Mouse (Mus musculus) bone marrow macrophage, adult 2 months (primary cell): ENCODE measurements at regions not wholly inside any gene's neighbourhood (a gene's known extent, or its start where the extent isn't known, plus 50 kb on each side); places are given as distances from the start of the nearest gene placed in this dataset.

Experiments
- H3K27ac ChIP-seq: 2 replicates; pipeline ENCODE4 v1.5.1; 2012; ENCODE audit warnings: low read depth, low read length; ENCODE audit not compliant: insufficient read depth
- H3K4me1 ChIP-seq: 2 replicates; pipeline ENCODE4 v1.6.1; 2012; ENCODE audit warnings: low read length; ENCODE audit not compliant: control insufficient read depth, insufficient read depth
- H3K4me3 ChIP-seq: 2 replicates; pipeline ENCODE4 v1.5.1; 2012; ENCODE audit warnings: mild to moderate bottlenecking, low read length, moderate library complexity; ENCODE audit not compliant: insufficient read depth
- CTCF ChIP-seq: IDR thresholded peaks from 2 replicates; pipeline ENCODE4 v1.5.1; 2012; ENCODE audit warnings: low read depth, mild to moderate bottlenecking, low read length, moderate library complexity
- POLR2A ChIP-seq: IDR thresholded peaks from 2 replicates; pipeline ENCODE4 v1.6.1; 2012; ENCODE audit warnings: mild to moderate bottlenecking, low read depth, low read length, borderline replicate concordance

DNA sequence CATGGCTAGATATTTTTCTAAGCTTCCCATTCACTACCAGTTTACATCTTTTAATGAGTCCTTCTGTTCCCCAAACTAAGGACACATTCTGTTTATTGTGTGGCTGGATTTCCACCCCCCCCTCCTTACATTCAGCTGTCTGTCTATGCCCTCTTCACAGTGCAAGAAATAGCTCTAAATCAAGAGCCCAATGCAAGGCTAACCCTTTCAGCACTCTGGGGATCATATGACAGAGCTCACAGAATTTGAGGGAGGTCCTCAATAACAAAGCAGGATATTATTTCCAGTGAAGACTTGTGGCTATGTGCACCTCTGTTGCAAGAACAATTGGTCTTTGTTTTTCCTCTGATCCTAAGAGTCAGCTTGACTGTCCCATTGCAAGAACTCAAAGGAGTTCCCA is 874.1 kb upstream of the Gje1 start:
- TF ChIP-seq CTCF (no peak), POLR2A (no peak)
- H3K4me3 ChIP-seq = no peak overlapping the region
- no peak overlapping the region for H3K27ac ChIP-seq
- no peaks in the 10 kb centered on the region for H3K4me1 ChIP-seq

DNA sequence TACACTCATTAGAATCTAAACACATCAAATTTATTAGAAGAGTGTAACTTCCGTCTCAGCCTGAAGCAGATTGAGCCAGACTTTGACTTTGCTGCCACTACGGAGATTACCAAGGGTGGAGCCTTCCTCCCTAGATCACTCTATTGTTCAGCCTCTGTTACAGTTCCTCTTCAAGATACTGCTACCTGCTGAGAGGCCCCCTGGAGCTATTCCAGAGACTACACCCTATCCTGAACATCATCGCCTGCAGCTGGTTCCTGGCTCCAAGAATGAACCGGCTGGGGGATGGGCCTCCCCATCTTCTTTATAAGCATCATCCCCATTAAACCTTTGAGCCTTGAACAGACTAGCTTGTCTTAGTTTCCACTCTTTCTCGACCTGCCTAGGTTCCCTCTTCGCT is 868.1 kb upstream of the Gje1 start:
- TF ChIP-seq CTCF = no peak
- no peak for TF ChIP-seq POLR2A
- Histone ChIP-seq H3K27ac (no peak overlapping the region), H3K4me3 (no peak overlapping the region), H3K4me1 (no peaks in the 10 kb centered on the region)

DNA sequence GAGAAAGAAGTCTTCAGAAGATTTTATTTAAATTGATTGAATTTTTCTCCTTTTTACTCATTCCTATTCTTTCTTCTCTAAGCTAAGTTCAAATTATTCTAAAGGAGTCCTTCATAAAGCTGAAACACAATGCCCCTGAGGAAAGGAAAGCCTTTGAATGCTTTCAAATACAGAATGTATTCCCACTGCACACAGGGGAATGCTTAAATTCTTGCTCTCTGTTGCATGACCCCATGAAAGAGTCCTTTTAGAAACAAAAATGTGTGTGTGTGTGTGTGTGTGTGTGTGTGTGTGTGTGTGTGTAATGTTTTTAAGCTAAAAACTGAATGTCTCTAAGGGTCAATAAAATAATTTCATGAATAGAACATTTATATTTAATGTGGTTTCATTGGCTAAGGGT is 846.1 kb upstream of the Gje1 start:
- H3K27ac ChIP-seq = no peak overlapping the region
- TF ChIP-seq CTCF = no peak
- no peak for TF ChIP-seq POLR2A
- no peak overlapping the region for H3K4me3 ChIP-seq
- no peaks in the 10 kb centered on the region for H3K4me1 ChIP-seq

DNA sequence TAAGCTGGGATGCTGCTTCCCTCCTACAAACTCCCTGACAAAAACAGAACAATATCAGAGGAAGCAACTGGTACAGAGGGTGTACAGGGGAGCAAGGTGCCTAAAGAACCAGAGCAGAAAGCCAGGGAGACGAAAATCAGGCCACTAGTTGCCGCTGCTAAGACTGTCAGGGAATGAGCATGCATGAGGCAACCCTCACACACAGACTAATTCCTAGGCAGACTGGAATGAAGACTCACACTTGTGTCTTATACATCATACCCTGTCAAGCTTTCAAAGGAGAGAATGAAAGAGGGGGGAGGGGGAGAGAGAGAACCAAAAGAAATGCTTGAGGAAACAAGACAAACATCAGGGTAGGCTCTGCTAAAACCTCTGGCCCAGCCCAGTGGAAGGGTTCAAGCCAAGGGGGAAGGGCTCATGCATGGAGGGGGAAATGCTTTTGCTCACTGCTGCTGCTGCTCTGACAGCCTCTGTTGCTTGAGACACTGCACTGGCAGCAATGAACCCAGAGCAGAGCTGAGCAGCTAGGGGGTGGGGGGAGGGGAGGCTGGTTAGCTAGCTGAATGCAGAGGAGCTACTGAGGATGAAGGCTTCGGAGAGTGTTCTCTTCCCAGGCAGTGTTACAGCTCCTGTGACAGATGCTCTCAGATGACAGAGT is 835.5 kb upstream of the Gje1 start:
- no peak overlapping the region for H3K27ac ChIP-seq
- H3K4me1 ChIP-seq = no peaks in the 10 kb centered on the region
- TF ChIP-seq POLR2A (no peak), CTCF (no peak)
- no peak overlapping the region for H3K4me3 ChIP-seq

DNA sequence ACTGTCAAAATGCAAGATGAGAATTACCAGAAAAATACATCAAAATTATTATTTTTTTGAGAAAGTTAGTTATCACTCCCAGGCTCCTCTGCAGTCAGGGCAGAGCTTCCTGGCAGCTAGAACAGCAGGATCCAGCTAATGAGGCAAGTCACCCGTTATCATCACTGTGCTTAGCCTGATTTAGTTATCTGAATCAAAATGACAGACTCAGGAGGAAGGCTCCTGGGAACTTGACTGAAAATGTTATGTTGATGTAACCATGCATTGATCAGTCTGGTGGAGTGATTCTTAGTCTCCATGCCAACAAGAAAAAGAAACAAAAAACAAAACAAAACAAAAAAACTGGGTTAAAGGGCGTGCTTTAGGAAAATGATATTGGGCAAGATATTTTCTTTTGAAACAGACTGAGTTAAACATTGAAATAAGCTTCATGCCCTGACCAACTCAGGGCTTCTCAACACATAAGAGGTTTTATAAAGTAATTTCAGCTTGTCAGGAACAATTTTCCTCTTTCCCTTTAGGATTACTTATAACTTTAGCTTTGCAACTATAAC is 823.9 kb upstream of the Gje1 start:
- TF ChIP-seq POLR2A (no peak), CTCF (no peak)
- Histone ChIP-seq H3K4me3 (no peak overlapping the region), H3K27ac (no peak overlapping the region), H3K4me1 (no peaks in the 10 kb centered on the region)

DNA sequence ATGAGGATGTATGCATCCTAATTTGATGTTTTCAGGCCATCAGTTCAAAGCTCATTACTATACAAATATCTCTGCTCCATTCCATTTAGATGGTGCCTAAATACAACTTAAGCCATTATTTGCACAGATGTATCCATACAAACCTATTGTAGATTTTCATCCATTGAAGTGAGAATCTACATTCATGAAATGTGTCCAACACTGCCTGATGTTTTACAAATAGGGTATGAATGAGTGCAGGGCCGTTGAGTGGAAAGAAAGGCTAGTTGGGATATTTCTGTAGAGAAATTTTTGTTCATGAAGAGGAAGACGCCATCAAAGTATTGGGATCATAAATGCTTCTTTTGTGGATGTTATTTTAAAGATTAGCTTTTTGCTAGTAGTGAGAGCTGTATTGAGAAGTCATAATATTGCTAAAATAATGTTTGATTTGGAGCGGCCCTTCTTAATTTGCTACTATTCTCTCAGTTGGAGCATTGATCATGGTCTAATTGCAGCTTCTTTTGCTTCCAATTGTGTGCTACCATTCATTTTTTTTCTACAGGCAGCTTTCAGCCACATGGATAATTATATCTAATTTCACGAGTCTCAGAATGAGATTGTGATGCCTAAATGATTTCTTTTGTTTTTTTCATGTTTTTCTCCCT is 822.9 kb upstream of the Gje1 start:
- no peak for TF ChIP-seq POLR2A
- TF ChIP-seq CTCF = no peak
- no peak overlapping the region for H3K4me3 ChIP-seq
- no peaks in the 10 kb centered on the region for H3K4me1 ChIP-seq
- H3K27ac ChIP-seq = no peak overlapping the region

DNA sequence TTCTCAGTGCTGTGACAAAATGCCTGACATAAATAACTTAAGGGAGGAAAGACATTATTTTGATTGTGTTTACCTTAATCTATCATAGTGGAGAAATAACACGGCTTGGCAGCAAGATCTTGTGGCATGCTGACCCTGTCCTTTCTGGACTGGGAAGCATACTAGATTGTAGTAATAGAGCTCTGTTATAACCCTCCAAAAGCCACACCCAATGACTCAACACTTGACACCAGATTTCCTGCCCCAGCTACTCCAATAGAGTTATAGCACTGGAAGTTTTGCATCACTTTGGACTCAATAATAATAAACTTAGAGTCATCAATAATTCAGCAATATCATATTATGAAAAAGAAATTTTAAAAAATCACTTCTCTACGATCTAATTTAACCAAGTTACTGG is 818.0 kb upstream of the Gje1 start:
- TF ChIP-seq CTCF = no peak
- TF ChIP-seq POLR2A = no peak
- H3K27ac ChIP-seq = no peak overlapping the region
- no peaks in the 10 kb centered on the region for H3K4me1 ChIP-seq
- H3K4me3 ChIP-seq = no peak overlapping the region

DNA sequence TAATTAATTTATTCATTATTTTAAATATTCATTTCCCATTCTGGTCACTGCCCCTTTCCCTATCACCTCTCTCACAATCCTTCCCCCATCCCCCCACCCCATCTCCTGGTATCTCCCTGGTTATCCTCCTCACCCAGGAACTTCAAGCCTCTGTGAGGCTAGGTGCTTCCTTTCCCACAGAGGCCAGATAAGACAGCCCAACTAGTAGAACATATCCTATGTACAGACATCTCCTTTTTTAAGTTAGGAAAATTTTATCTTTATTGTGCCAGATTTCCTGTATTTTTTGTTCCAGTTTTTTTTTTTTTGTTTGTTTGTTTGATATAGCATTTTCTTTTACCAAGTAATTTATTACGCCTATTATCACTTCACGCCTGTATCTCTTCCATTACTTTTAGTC is 769.4 kb upstream of the Gje1 start:
- TF ChIP-seq CTCF (no peak), POLR2A (no peak)
- Histone ChIP-seq H3K4me3 (no peak overlapping the region), H3K27ac (no peak overlapping the region), H3K4me1 (no peaks in the 10 kb centered on the region)

DNA sequence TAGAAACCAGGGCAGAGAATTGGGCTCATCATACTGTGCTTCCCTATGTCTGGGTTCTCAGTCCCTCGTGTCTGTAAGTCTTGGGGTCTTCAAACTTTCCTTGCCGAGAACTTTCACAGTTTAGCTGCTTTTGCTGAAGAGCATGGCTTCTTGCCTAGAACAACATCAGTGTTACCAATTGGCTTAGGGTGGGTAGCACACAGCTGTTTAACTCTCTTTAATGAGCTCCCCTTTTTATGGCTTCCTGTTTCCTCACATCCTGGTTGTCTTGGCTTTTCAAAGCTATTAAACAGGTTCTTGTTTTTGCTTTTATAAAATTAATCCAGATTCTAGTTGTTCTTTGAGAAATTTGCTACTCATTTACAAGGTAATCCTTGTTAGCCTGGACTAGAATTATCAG is 725.3 kb upstream of the Gje1 start:
- Histone ChIP-seq H3K4me3 (no peak overlapping the region), H3K27ac (no peak overlapping the region), H3K4me1 (no peaks in the 10 kb centered on the region)
- no peak for TF ChIP-seq CTCF
- no peak for TF ChIP-seq POLR2A

DNA sequence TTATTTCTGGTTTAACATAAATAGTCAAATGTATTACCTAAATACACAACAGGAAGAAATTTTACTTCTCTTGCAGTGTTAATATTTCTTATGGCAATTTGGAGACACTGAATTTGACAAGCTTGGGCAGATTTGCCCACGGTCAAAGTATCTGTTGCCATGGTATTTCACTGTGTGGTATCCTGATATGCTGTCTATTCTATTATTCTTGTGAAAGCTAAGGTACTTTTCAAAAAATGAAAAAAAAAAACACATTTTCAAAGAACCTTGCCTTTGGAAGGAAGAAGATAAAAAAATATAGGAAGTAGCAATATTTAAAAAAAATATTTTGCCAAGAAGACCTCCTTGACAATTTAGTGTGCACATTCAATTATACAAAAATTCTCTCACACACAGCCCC is 723.2 kb upstream of the Gje1 start:
- Histone ChIP-seq H3K27ac (no peak overlapping the region), H3K4me3 (no peak overlapping the region), H3K4me1 (no peaks in the 10 kb centered on the region)
- no peak for TF ChIP-seq POLR2A
- TF ChIP-seq CTCF = no peak

DNA sequence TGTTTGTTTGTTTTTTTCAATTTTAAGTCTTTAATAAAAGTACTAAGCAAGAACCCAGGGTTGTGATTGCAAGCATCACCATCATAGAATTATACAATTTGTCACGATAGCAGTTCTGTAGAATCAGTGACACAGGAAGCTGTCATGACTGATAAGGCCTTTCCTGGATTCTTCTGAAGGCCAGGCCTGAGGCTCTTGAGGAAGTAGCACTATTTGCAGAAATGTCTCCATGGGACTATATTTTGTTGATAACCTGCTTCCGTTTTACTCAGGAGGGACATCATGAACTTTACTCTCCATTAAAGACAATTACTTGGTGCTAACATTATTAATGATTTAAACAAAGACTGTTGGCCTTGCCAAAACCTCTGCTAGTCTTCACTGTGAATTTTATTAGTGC is 708.7 kb upstream of the Gje1 start:
- Histone ChIP-seq H3K4me3 (no peak overlapping the region), H3K4me1 (no peaks in the 10 kb centered on the region), H3K27ac (no peak overlapping the region)
- TF ChIP-seq CTCF (no peak), POLR2A (no peak)
